Mouse (Mus musculus): ENCODE data around the gene Gm49322. TPM values are rescaled to one million over a fixed set of nuclear protein-coding genes. Genes with fewer than 3 reads are reported as not detected.

The Gm49322 gene
- polyA plus RNA-seq, 1 experiment from 2014 or later = 1.7 TPM

DNA sequence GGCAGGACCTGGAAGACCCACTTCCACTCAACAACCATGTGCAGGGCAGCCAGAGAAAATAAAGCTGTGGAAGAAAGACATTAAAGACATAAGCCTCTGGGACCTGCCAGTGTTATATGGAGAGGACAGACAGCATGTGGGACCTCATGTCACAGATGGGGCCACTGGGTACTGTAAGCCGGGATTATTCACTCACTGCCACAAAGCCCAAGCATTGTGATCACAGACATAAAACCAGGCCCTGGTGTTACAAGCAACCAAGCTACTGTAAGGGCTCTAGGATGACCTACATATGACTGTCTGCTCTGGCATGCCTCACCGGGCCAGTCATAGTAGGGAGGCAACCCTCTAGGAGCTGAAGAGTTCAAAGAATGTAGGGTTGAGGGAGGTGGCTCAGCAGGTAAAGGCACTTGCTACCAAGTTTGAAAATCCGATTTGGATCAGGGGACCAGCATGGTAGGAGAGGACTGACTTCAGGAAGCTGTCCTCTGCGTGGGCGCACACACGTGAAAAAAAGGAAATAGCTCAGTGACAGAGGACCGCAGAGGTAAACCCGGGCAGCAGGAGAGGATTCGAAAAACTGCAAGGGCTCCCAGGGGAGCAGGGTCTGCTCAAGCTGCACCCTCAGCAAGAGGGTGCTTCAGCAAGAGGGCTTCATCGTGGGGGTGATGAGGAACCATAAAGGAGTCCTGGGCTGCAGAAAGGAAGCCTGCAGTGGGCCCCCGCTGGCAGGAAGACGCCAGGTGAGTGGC lies 16.5 kb upstream of the Gm49322 start:
- ATAC-seq (ENCODE audit: low FRiP score) (no peak), DNase-seq (ENCODE audit: low spot score) (no peak)
- H3K36me3 ChIP-seq (replicated peaks; ENCODE audit: control insufficient read depth, insufficient read depth) = peaks cover 15% of the 10 kb centered on the region; the same call in 1 of the 2 replicates
- H3K4me1 ChIP-seq (replicated peaks; ENCODE audit: control insufficient read depth, insufficient read depth, low read length) = peaks cover 23% of the 10 kb centered on the region
- no peak overlapping the region for H3K27ac ChIP-seq
- H3K27me3 ChIP-seq (ENCODE audit: control insufficient read depth, insufficient read depth, low read length) = no peaks in the 10 kb centered on the region
- peak overlapping the region; percentile 90 for H3K4me2 ChIP-seq (replicated peaks)
- 22% methylated on average over 12 of the region's 12 CpGs for WGBS
- no peaks in the 10 kb centered on the region for H3K9me3 ChIP-seq (ENCODE audit: control insufficient read depth, low read length)
- H3K4me3 ChIP-seq (replicated peaks; ENCODE audit: low read length) = peak overlapping the region; percentile 80
- peak overlapping the region; percentile 84 for H3K9ac ChIP-seq

- Histone ChIP-seq H3K4me1 (replicated peaks; ENCODE audit: control insufficient read depth, insufficient read depth, low read length) (peaks cover 23% of the 10 kb centered on the region), H3K9ac (peak within 1 kb of the TSS; percentile 84), H3K4me2 (replicated peaks) (peak within 1 kb of the TSS; percentile 90), H3K36me3 (replicated peaks; ENCODE audit: control insufficient read depth, insufficient read depth) (peaks cover 12% of the 10 kb centered on the region; the same call in 1 of the 2 replicates), H3K27me3 (ENCODE audit: control insufficient read depth, insufficient read depth, low read length) (no peaks in the 10 kb centered on the region), H3K27ac (peak within 1 kb of the TSS; percentile 20; the same call in 1 of the 2 replicates), H3K9me3 (ENCODE audit: control insufficient read depth, low read length) (no peaks in the 10 kb centered on the region), H3K4me3 (replicated peaks; ENCODE audit: low read length) (peak within 1 kb of the TSS; percentile 80)
- under 1% methylated on average over 73 of the region's 73 CpGs for WGBS
- peak; percentile 96 for DNase-seq (ENCODE audit: low spot score)
- peak; percentile 96 for ATAC-seq (ENCODE audit: low FRiP score)
These were observed 15.7 kb upstream of the Gm49322 start, which contains the start of gene Abhd17a for GRCm38 (mm10) chr10:80589879-80590854. Gene Abhd17a (minus strand): TSS chr10:80590341.

DNA sequence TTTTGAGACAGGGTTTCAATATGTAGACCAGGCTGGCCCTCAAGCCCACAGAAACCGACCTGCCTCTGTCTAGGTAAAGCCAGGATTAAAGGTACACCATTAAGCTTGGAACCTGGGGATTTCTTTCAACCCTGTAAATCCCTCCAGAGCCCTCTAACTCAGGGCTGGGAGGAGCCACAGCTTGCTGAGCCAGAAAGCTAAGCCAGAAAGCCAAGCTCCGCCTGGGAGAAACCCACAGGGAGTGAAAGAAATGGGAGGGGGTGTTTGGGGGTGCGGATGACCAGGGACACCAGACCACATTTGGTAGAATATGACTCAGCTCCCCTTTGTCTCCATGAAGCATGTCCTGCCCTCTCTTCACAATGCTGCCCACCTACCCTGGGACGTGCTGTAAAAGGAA lies 9.5 kb upstream of the Gm49322 start:
- WGBS = 48% methylated on average over 4 of the region's 4 CpGs
- Histone ChIP-seq H3K4me2 (replicated peaks) (no peak overlapping the region), H3K27ac (no peak overlapping the region), H3K4me1 (replicated peaks; ENCODE audit: control insufficient read depth, insufficient read depth, low read length) (no peaks in the 10 kb centered on the region), H3K9ac (no peak overlapping the region), H3K4me3 (replicated peaks; ENCODE audit: low read length) (no peak overlapping the region), H3K27me3 (ENCODE audit: control insufficient read depth, insufficient read depth, low read length) (no peaks in the 10 kb centered on the region), H3K9me3 (ENCODE audit: control insufficient read depth, low read length) (no peaks in the 10 kb centered on the region), H3K36me3 (replicated peaks; ENCODE audit: control insufficient read depth, insufficient read depth) (no peaks in the 10 kb centered on the region)
- no peak for ATAC-seq (ENCODE audit: low FRiP score)
- DNase-seq (ENCODE audit: low spot score) = no peak

DNA sequence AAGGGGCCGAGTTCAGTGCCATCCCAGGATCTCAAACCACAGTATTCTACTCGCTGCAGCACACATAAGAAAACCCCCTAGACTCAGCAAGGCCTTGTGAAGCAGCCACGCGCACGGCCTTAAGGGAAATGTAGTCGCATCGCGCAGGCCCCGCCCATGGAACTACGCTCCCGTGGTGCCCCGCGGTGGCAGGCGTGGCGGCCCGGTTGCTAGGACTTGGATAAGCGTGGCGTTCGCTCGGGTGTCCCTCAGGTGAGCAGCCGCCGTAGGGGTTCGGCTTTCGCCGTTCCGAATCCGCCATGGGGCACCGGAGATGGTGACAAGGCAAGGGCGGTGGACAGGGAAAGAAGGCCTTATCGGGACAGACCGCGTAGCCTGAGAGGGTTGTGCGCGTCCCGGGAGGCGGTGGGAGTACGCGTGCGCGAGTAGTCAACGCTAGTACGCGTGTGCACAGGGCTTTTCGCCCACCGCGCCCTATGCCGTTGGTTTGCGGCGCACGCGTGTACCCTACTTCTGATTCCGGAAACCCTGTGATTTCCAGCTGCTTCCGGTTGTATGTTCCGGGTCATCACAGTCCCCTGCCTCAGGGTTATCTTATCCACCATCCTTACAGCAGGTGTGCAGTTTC lies 3.0 kb upstream of the Gm49322 start, which contains the start of the genes Scamp4 and Adat3:
Gene Scamp4, plus strand, starts transcription at position 175 of the 628 bp plus-strand sequence.
Gene Adat3, plus strand, starts transcription at position 183 of the 628 bp plus-strand sequence.
- Histone ChIP-seq H3K36me3 (replicated peaks; ENCODE audit: control insufficient read depth, insufficient read depth) (peaks cover 17% of the 10 kb centered on the region), H3K4me1 (replicated peaks; ENCODE audit: control insufficient read depth, insufficient read depth, low read length) (peaks cover 15% of the 10 kb centered on the region), H3K27ac (peak within 1 kb of the TSS; percentile 89), H3K4me3 (replicated peaks; ENCODE audit: low read length) (peak within 1 kb of the TSS; percentile 52), H3K4me2 (replicated peaks) (peak within 1 kb of the TSS; percentile 89), H3K27me3 (ENCODE audit: control insufficient read depth, insufficient read depth, low read length) (no peaks in the 10 kb centered on the region), H3K9ac (peak within 1 kb of the TSS; percentile 68), H3K9me3 (ENCODE audit: control insufficient read depth, low read length) (no peaks in the 10 kb centered on the region)
- DNase-seq (ENCODE audit: low spot score) = peak; percentile 94
- WGBS = under 1% methylated on average over 54 of the region's 54 CpGs
- peak; percentile 97 for ATAC-seq (ENCODE audit: low FRiP score)

DNA sequence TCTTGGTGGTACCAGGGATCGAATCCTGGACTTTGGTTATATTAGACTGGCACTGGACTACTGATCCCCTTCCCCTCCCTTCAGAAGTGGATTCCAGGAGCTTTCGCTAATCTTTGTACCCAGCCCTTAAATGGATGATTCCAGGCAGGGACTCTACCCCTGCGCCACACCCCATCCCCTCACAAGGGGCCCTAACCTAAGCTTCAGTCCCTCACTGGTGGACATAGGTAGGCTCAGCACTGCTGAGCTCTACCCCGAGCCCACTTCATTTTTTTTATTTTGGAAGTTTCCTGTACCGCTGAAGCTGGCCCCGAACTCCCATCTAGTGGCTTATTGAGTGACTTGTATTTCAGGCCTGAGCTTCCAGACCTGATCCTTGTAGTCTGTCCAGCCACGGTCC lies 2.5 kb upstream of the Gm49322 start:
- Histone ChIP-seq H3K4me1 (replicated peaks; ENCODE audit: control insufficient read depth, insufficient read depth, low read length) (peaks cover 15% of the 10 kb centered on the region), H3K4me3 (replicated peaks; ENCODE audit: low read length) (peak overlapping the region; percentile 52), H3K9ac (peak overlapping the region; percentile 68), H3K27ac (peak overlapping the region; percentile 89), H3K9me3 (ENCODE audit: control insufficient read depth, low read length) (no peaks in the 10 kb centered on the region), H3K27me3 (ENCODE audit: control insufficient read depth, insufficient read depth, low read length) (no peaks in the 10 kb centered on the region), H3K36me3 (replicated peaks; ENCODE audit: control insufficient read depth, insufficient read depth) (peaks cover 23% of the 10 kb centered on the region), H3K4me2 (replicated peaks) (peak overlapping the region; percentile 89)
- DNase-seq (ENCODE audit: low spot score) (no peak), ATAC-seq (ENCODE audit: low FRiP score) (peak; percentile 1; the same call in 1 of the 2 replicates)
- WGBS = 31% methylated on average over 7 of the region's 7 CpGs

DNA sequence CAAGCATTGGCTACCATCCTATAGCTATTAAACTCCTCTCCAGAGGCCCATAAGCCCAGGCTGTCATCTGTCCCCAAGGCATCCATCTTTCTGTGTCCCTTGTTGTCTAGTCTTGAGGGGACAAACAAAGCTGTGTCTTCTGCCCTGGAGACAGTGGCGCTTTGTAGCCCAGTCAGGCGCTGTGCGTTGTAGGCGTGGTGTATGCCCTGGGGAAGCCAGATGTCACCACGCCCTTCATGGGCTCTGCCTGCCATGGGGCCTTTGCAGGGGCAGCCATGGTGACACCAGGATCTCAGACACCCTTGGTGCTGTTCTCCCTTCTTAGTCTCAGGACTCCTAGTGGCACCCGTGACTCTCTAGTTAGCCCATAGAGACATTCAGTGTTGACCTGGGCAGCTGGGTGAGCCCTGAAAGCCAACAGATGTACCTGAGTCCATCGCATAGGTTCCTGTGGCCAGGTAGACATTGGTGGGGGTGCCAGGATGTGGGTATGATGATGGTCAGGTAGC lies 1.8 kb upstream of the Gm49322 start:
- H3K36me3 ChIP-seq (replicated peaks; ENCODE audit: control insufficient read depth, insufficient read depth) = peaks cover 30% of the 10 kb centered on the region
- H3K4me1 ChIP-seq (replicated peaks; ENCODE audit: control insufficient read depth, insufficient read depth, low read length) = peaks cover 15% of the 10 kb centered on the region
- H3K4me3 ChIP-seq (replicated peaks; ENCODE audit: low read length) = peak overlapping the region; percentile 52
- ATAC-seq (ENCODE audit: low FRiP score) (no peak), DNase-seq (ENCODE audit: low spot score) (no peak)
- 87% methylated on average over 7 of the region's 7 CpGs for WGBS
- no peaks in the 10 kb centered on the region for H3K9me3 ChIP-seq (ENCODE audit: control insufficient read depth, low read length)
- no peaks in the 10 kb centered on the region for H3K27me3 ChIP-seq (ENCODE audit: control insufficient read depth, insufficient read depth, low read length)
- H3K4me2 ChIP-seq (replicated peaks) = peak overlapping the region; percentile 89
- H3K27ac ChIP-seq = no peak overlapping the region
- H3K9ac ChIP-seq = peak overlapping the region; percentile 68

- H3K4me1 ChIP-seq (replicated peaks; ENCODE audit: control insufficient read depth, insufficient read depth, low read length) = peaks cover 15% of the 10 kb centered on the region
- H3K9me3 ChIP-seq (ENCODE audit: control insufficient read depth, low read length) = no peaks in the 10 kb centered on the region
- H3K4me2 ChIP-seq (replicated peaks) = no peak overlapping the region
- no peak overlapping the region for H3K9ac ChIP-seq
- H3K27me3 ChIP-seq (ENCODE audit: control insufficient read depth, insufficient read depth, low read length) = no peaks in the 10 kb centered on the region
- no peak overlapping the region for H3K4me3 ChIP-seq (replicated peaks; ENCODE audit: low read length)
- H3K27ac ChIP-seq = no peak overlapping the region
- H3K36me3 ChIP-seq (replicated peaks; ENCODE audit: control insufficient read depth, insufficient read depth) = peaks cover 39% of the 10 kb centered on the region
- no peak for DNase-seq (ENCODE audit: low spot score)
- no peak for ATAC-seq (ENCODE audit: low FRiP score)
- 100% methylated on average over 2 of the region's 2 CpGs for WGBS
These were observed 833 bp upstream of the Gm49322 start for GRCm38 (mm10) chr10:80604988-80605387.

- no peak for ATAC-seq (ENCODE audit: low FRiP score)
- Histone ChIP-seq H3K4me1 (replicated peaks; ENCODE audit: control insufficient read depth, insufficient read depth, low read length) (peaks cover 15% of the 10 kb centered on the region), H3K4me3 (replicated peaks; ENCODE audit: low read length) (no peak overlapping the region), H3K36me3 (replicated peaks; ENCODE audit: control insufficient read depth, insufficient read depth) (peaks cover 47% of the 10 kb centered on the region), H3K4me2 (replicated peaks) (no peak overlapping the region), H3K27me3 (ENCODE audit: control insufficient read depth, insufficient read depth, low read length) (no peaks in the 10 kb centered on the region), H3K27ac (no peak overlapping the region), H3K9me3 (ENCODE audit: control insufficient read depth, low read length) (no peaks in the 10 kb centered on the region), H3K9ac (no peak overlapping the region)
- WGBS = 92% methylated on average over 23 of the region's 23 CpGs
- no peak for DNase-seq (ENCODE audit: low spot score)
These were observed 485 bp downstream of the Gm49322 start for GRCm38 (mm10) chr10:80606306-80606705.
